Mouse (Mus musculus) neutrophil, adult 5-6 weeks (primary cell): ENCODE measurements around the gene Brd3os. TPM values are rescaled to one million over a fixed set of nuclear protein-coding genes. Genes with fewer than 3 reads are reported as not detected.

Source experiments
- ATAC-seq: fragments of 151-379, 151-347 bp; 2 replicates; pipeline ENCODE4 v1.8.0; 2017; ENCODE audit warnings: mild to moderate bottlenecking, moderate TSS enrichment; ENCODE audit not compliant: insufficient number of reproducible peaks, poor library complexity, low FRiP score, severe bottlenecking; ENCODE audit errors: extremely low read depth
- total RNA-seq: library from RNA; stranded (forward); fragments of 200-1000 nt; gene quantifications from 2 replicates; pipeline ENCODE4 v1.2.3, GENCODE M21; 2017

Gene Brd3os
- total RNA-seq, 1 experiment from 2014 or later = 0.47 TPM

- ATAC-seq = no peak
Measured at GRCm38 (mm10) chr2:27486725-27487124, 44.6 kb downstream of the Brd3os start.

DNA sequence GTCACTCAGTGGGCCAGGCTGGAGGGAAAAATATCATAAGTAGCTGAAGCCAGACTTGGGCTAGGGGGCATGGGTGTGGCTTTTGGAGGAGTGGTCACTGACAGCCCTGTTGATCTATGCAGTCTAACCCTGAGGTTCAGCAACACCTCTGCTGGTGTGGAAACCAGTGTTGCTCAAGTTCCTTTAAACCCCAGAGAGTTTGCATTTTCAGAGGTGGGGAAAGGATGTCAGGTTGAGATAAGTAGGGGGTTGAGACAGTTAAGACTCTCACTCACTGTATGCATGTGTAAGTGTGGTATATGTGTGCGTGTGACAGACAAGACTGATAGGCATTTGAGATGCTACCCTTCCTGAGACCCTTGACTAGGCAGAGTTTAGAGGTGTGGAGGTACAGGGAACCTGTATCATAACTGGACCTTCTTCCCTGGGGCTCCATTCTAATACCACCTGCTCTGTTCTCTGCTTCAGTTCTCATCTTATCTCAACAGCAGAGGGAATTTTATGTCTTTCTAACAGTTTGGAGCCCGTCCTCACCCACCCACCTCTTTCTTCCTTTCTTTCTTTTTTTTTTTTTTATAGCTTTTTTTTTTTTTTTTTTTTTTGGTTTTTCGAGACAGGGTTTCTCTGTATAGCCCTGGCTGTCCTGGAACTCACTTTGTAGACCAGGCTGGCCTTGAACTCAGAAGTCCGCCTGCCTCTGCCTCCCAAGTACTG, 45.4 kb downstream of the Brd3os start:
- 0 out of 2 replicates have a peak, but pooled peaks have one; percentile 36 for ATAC-seq

DNA sequence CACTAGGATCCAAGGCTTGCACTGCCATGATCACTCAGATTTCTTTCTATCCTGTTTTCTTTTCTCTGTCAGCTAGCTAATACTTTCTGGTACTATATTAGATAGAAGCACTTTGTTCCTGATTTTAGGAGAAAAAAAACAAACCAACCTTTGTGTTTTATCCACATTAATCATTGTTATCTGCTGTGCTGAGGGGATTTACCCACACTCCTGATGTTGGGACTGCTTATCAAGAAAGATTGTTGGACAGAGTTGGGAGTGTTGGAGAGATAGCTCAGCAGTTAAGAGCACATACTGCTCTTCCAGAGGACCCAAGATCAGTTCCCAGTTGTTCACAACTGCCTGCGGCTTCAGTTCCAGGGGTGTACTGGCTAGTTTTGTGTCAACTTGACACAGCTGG, 46.2 kb downstream of the Brd3os start:
- ATAC-seq = no peak

- ATAC-seq = no peak
Measured at GRCm38 (mm10) chr2:27490939-27491338, 48.8 kb downstream of the Brd3os start.

Other genes starting within 250 kb of the Brd3os start
- not detected in 2 replicates for gene Sardh, start 194.0 kb upstream of the Brd3os start, total RNA-seq
- 38.4 and 39.5 TPM in 2 replicates for gene Vav2, start 15.3 kb upstream of the Brd3os start, total RNA-seq
- 29.4 and 31.4 TPM in 2 replicates for gene Brd3, start 65.3 kb downstream of the Brd3os start, total RNA-seq
- 32.3 and 36.8 TPM in 2 replicates for gene Wdr5, start 72.8 kb downstream of the Brd3os start, total RNA-seq
- 5.4 and 8.4 TPM in 2 replicates for gene Rxra, start 234.1 kb downstream of the Brd3os start, total RNA-seq